Mouse (Mus musculus): ENCODE measurements at regions not wholly inside any gene's neighbourhood (a gene's known extent, or its start where the extent isn't known, plus 50 kb on each side); places are given as distances from the start of the nearest gene placed in this dataset.

DNA sequence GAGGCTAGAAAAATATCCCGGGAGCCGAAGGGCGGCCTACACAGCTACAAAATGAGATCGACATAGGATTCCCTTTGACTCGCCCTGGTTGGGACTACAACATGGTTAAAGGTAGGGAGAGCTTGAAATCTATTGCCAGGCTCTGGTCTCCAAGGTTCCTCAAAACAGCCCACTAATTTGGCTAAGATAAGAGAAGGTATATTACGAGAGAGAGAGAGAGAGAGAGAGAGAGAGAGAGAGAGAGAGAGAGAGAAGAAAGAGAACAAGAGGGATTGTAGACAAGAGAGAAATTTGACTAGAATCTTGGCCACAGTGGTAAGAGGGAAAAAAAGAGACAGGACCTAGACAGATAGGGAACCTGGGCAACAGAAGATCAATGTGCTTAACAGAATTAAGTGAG, 88.5 kb upstream of the Plcl2 start:
- no peak for TF ChIP-seq CTCF (IDR thresholded peaks at IDR 0.05; ENCODE audit: insufficient read depth, low read length)
- TF ChIP-seq POLR2A (IDR thresholded peaks at IDR 0.05; ENCODE audit: borderline replicate concordance, extremely low read depth, low read depth, low read length) = no peak

All from lung, adult 2 months (tissue).